Mouse (Mus musculus): ENCODE data around the gene Iqch. TPM values are rescaled to one million over a fixed set of nuclear protein-coding genes. Genes with fewer than 3 reads are reported as not detected.
A peak's percentile ranks its signal among the peaks of the same experiment; 100 is the strongest.

The Iqch gene
- polyA plus RNA-seq, 1 experiment from 2014 or later, result not detected

GRCm38 (mm10) chr9:63400176-63400575 lies 202.1 kb downstream of the Iqch start:
- Histone ChIP-seq H3K4me3 (ENCODE audit: low read depth, low read length) (no peak overlapping the region), H3K4me2 (ENCODE audit: low read depth, low read length) (no peak overlapping the region), H3K4me1 (ENCODE audit: control insufficient read depth, low read depth, low read length) (peaks cover 11% of the 10 kb centered on the region), H3K27me3 (ENCODE audit: control insufficient read depth, insufficient read depth, low read depth, low read length) (no peaks in the 10 kb centered on the region), H3K36me3 (ENCODE audit: control insufficient read depth, insufficient read depth) (no peaks in the 10 kb centered on the region), H3K9me3 (replicated peaks; ENCODE audit: control insufficient read depth, low read length) (no peaks in the 10 kb centered on the region), H3K9ac (ENCODE audit: low read depth, low read length) (no peak overlapping the region), H3K27ac (ENCODE audit: low read length) (no peak overlapping the region)
- no peak for ATAC-seq (ENCODE audit: low read depth)
- 75% methylated on average over 1 of the region's 1 CpGs for WGBS (ENCODE audit: insufficient replicate concordance)

- Histone ChIP-seq H3K9ac (ENCODE audit: low read depth, low read length) (peak overlapping the region; percentile 70), H3K4me1 (ENCODE audit: control insufficient read depth, low read depth, low read length) (peaks cover 11% of the 10 kb centered on the region), H3K27me3 (ENCODE audit: control insufficient read depth, insufficient read depth, low read depth, low read length) (no peaks in the 10 kb centered on the region), H3K27ac (ENCODE audit: low read length) (peak overlapping the region; percentile 75), H3K36me3 (ENCODE audit: control insufficient read depth, insufficient read depth) (no peaks in the 10 kb centered on the region), H3K4me2 (ENCODE audit: low read depth, low read length) (peak overlapping the region; percentile 89), H3K9me3 (replicated peaks; ENCODE audit: control insufficient read depth, low read length) (no peaks in the 10 kb centered on the region), H3K4me3 (ENCODE audit: low read depth, low read length) (peak overlapping the region; percentile 78)
- 7% methylated on average over 8 of the region's 8 CpGs for WGBS (ENCODE audit: insufficient replicate concordance)
- ATAC-seq (ENCODE audit: low read depth), result peak; percentile 24
Observed at GRCm38 (mm10) chr9:63399463-63399815, 202.9 kb downstream of the Iqch start.

DNA sequence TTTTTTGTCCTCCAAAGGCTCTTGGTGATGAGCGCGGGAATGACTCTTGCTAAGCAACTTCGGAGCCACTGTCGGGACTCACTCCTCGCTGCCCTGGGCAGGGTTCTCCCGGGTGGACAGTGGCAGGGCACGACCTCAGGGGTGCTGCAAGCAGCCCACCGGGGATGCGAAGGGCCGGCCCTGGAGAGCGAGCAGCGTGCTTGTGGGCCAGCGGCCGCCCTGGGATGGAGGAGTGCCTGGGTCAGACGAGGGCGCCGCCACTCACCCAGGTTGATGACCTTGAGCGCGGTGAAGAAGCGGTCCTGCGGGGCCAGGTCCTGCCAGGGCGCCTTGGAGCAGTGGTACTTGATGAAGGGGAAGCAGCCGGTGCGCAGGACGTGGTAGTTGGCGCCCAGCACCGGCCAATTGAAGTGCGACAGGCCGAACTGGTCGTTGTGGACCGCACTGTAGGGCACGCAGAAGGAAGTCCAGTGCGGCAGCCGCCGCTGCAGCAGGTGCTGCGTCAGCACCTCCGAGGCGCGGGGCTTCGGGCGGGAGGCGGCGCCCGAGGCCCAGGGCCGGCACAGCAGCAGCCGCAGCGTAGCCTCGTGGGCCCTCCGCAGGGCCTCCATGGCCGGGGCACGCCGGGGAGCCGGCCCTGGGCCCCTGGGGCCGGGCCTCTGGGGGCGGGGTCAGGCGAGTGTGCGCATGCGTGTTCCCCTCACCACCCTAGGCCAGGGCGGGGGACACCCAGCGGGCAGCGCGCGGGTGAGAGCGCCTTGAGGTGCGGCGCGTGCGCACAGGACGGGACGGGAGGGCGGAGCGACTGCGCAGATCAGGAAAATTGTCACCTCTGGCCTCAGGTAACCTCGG lies 203.5 kb downstream of the Iqch start, which contains the start of gene 2300009A05Rik:
TSS of gene 2300009A05Rik (minus strand) at position 636 of the 852 bp plus-strand sequence.
- H3K27ac ChIP-seq (ENCODE audit: low read length), result peak within 1 kb of the TSS; percentile 90
- H3K4me2 ChIP-seq (ENCODE audit: low read depth, low read length), result peak within 1 kb of the TSS; percentile 89
- H3K4me3 ChIP-seq (ENCODE audit: low read depth, low read length), result peak within 1 kb of the TSS; percentile 78
- peak within 1 kb of the TSS; percentile 91 for H3K9ac ChIP-seq (ENCODE audit: low read depth, low read length)
- no peaks in the 10 kb centered on the region for H3K27me3 ChIP-seq (ENCODE audit: control insufficient read depth, insufficient read depth, low read depth, low read length)
- H3K4me1 ChIP-seq (ENCODE audit: control insufficient read depth, low read depth, low read length), result peaks cover 11% of the 10 kb centered on the region
- under 1% methylated on average over 74 of the region's 74 CpGs for WGBS (ENCODE audit: insufficient replicate concordance)
- H3K9me3 ChIP-seq (replicated peaks; ENCODE audit: control insufficient read depth, low read length), result no peaks in the 10 kb centered on the region
- ATAC-seq (ENCODE audit: low read depth), result peak; percentile 99
- H3K36me3 ChIP-seq (ENCODE audit: control insufficient read depth, insufficient read depth), result no peaks in the 10 kb centered on the region

DNA sequence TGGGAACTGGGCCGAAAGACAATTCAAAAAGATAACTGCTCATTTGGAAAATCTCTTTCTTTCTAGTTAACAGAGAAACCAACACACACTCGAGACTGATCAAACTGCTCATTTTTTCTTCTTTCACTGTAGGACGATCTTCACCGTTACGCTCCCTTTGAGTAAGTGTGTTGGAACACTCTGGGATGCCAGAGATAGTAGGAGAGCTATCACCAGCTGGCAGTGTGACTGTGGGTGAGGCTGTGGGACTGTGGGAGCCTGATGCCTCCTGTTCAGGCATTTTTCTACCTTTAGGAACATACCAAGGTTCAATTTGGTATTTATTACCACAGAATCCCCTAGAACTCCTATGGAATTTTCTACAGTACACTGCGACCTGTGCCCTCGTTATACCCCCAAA lies 206.7 kb downstream of the Iqch start:
- no peak for ATAC-seq (ENCODE audit: low read depth)
- 66% methylated on average over 7 of the region's 7 CpGs for WGBS (ENCODE audit: insufficient replicate concordance)
- Histone ChIP-seq H3K4me1 (ENCODE audit: control insufficient read depth, low read depth, low read length) (peaks cover 11% of the 10 kb centered on the region), H3K27ac (ENCODE audit: low read length) (no peak overlapping the region), H3K4me2 (ENCODE audit: low read depth, low read length) (no peak overlapping the region), H3K9me3 (replicated peaks; ENCODE audit: control insufficient read depth, low read length) (no peaks in the 10 kb centered on the region), H3K9ac (ENCODE audit: low read depth, low read length) (no peak overlapping the region), H3K36me3 (ENCODE audit: control insufficient read depth, insufficient read depth) (no peaks in the 10 kb centered on the region), H3K4me3 (ENCODE audit: low read depth, low read length) (no peak overlapping the region), H3K27me3 (ENCODE audit: control insufficient read depth, insufficient read depth, low read depth, low read length) (no peaks in the 10 kb centered on the region)

DNA sequence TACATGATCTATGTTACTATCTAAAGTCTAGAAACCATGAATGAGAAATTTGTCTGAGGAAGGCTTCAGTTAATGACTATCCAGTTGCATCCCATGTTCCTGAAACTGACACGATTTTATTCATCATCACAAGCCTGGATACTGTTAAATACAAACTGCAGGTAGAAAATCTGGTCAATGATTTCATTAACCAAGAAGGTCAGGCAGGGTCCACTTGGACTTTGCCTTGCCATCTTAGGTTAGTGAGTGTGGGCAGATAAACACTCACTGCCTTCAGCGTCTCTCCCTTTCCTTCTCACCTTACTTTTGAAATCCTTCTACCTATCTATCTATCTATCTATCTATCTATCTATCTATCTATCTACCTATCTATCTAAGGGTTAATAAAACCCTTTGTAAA lies 211.0 kb downstream of the Iqch start:
- Histone ChIP-seq H3K4me2 (ENCODE audit: low read depth, low read length) (no peak overlapping the region), H3K4me3 (ENCODE audit: low read depth, low read length) (no peak overlapping the region), H3K27me3 (ENCODE audit: control insufficient read depth, insufficient read depth, low read depth, low read length) (no peaks in the 10 kb centered on the region), H3K9me3 (replicated peaks; ENCODE audit: control insufficient read depth, low read length) (no peaks in the 10 kb centered on the region), H3K36me3 (ENCODE audit: control insufficient read depth, insufficient read depth) (no peaks in the 10 kb centered on the region), H3K9ac (ENCODE audit: low read depth, low read length) (no peak overlapping the region), H3K4me1 (ENCODE audit: control insufficient read depth, low read depth, low read length) (peaks cover 2% of the 10 kb centered on the region; the same call in 1 of the 2 replicates), H3K27ac (ENCODE audit: low read length) (no peak overlapping the region)
- 50% methylated on average over 2 of the region's 2 CpGs for WGBS (ENCODE audit: insufficient replicate concordance)
- ATAC-seq (ENCODE audit: low read depth), result no peak

DNA sequence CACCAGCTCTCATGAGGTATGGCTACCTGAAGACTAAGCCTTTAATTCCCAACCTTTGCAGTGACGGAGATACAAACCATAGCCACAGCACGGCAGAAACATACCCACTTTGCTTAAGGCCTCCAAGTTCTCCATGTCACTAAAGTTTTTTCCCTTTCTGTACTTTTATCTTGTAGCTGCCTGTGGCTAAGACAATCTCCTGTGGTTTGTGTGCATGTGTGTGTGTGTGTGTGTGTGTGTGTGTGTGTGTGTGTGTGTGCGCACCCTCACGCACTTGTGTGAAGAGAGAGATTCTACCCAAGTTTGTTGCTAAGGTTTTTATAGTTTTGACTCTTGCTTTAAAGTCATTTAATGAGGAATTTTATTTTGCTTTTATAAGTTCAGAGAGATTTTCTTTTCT lies 219.5 kb downstream of the Iqch start:
- Histone ChIP-seq H3K27ac (ENCODE audit: low read length) (no peak overlapping the region), H3K9me3 (replicated peaks; ENCODE audit: control insufficient read depth, low read length) (no peaks in the 10 kb centered on the region), H3K27me3 (ENCODE audit: control insufficient read depth, insufficient read depth, low read depth, low read length) (no peaks in the 10 kb centered on the region), H3K4me2 (ENCODE audit: low read depth, low read length) (no peak overlapping the region), H3K36me3 (ENCODE audit: control insufficient read depth, insufficient read depth) (no peaks in the 10 kb centered on the region), H3K9ac (ENCODE audit: low read depth, low read length) (no peak overlapping the region), H3K4me1 (ENCODE audit: control insufficient read depth, low read depth, low read length) (peaks cover 7% of the 10 kb centered on the region), H3K4me3 (ENCODE audit: low read depth, low read length) (no peak overlapping the region)
- no peak for ATAC-seq (ENCODE audit: low read depth)
- 55% methylated on average over 4 of the region's 4 CpGs for WGBS (ENCODE audit: insufficient replicate concordance)

DNA sequence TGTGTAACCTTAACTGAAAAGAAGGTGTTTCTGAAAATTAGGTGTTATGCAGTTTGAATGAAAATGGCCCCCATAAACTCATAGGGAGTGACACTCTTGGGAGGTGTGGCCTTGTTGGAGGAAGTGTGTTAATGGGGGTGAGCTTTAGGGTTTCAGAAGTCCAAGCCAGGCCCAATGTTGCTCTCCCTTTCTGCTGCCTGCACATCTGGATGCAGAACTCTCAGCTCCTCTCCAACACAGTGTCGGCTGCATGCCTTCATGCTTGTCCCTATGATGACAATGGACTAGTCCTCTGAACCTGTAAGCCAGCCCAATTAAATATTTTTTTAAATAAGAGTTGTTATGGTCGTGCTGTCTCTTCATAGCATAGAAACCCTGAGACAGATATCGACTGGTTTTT lies 222.0 kb downstream of the Iqch start:
- H3K27me3 ChIP-seq (ENCODE audit: control insufficient read depth, insufficient read depth, low read depth, low read length), result no peaks in the 10 kb centered on the region
- H3K9ac ChIP-seq (ENCODE audit: low read depth, low read length), result no peak overlapping the region
- H3K4me3 ChIP-seq (ENCODE audit: low read depth, low read length), result no peak overlapping the region
- no peak for ATAC-seq (ENCODE audit: low read depth)
- H3K36me3 ChIP-seq (ENCODE audit: control insufficient read depth, insufficient read depth), result no peaks in the 10 kb centered on the region
- H3K4me1 ChIP-seq (ENCODE audit: control insufficient read depth, low read depth, low read length), result peaks cover 17% of the 10 kb centered on the region
- no peak overlapping the region for H3K4me2 ChIP-seq (ENCODE audit: low read depth, low read length)
- WGBS (ENCODE audit: insufficient replicate concordance), result 73% methylated on average over 3 of the region's 3 CpGs
- H3K27ac ChIP-seq (ENCODE audit: low read length), result no peak overlapping the region
- no peaks in the 10 kb centered on the region for H3K9me3 ChIP-seq (replicated peaks; ENCODE audit: control insufficient read depth, low read length)

DNA sequence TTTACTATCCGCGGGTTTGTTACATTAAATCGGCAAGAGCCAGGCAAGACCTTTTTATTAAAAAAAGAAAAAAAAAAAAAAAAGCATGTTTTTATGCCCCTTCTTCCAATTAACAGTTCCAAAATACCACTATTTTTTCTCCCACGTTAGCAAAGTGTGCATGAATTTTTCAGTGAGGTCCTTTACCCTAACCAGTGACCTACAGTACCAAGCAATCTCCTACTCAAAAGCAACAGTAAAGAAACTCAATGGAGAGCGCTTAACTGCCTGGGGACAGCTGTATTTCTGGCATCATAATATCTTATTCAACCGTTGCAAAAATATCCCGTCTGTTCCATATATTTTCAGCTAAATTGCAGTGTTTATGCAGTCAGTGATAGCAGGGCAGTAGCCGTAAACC lies 224.1 kb downstream of the Iqch start:
- Histone ChIP-seq H3K4me1 (ENCODE audit: control insufficient read depth, low read depth, low read length) (peaks cover 14% of the 10 kb centered on the region), H3K27ac (ENCODE audit: low read length) (peak overlapping the region; percentile 79), H3K9ac (ENCODE audit: low read depth, low read length) (peak overlapping the region; percentile 83), H3K9me3 (replicated peaks; ENCODE audit: control insufficient read depth, low read length) (no peaks in the 10 kb centered on the region), H3K36me3 (ENCODE audit: control insufficient read depth, insufficient read depth) (no peaks in the 10 kb centered on the region), H3K4me3 (ENCODE audit: low read depth, low read length) (peak overlapping the region; percentile 81), H3K27me3 (ENCODE audit: control insufficient read depth, insufficient read depth, low read depth, low read length) (no peaks in the 10 kb centered on the region), H3K4me2 (ENCODE audit: low read depth, low read length) (peak overlapping the region; percentile 69)
- ATAC-seq (ENCODE audit: low read depth), result no peak
- WGBS (ENCODE audit: insufficient replicate concordance), result 13% methylated on average over 8 of the region's 8 CpGs
